Mouse (Mus musculus) cerebellum, adult 8-10 months (tissue): ENCODE measurements around the gene Mrps7.
A peak's percentile ranks its signal among the peaks of the same experiment; 100 is the strongest.

Experiments used
- DNase-seq: peaks from one replicate; pipeline ENCODE4 v3.0.0; 2022

Gene Mrps7

GRCm38 (mm10) chr11:115603476-115604303, at the start of gene Mrps7, which contains the start of gene Gga3:
Gene Mrps7 (plus strand): TSS chr11:115603925.
Gene Gga3 (minus strand): TSS chr11:115604051.
- DNase-seq = peak; percentile 86

GRCm38 (mm10) chr11:115555717-115556116, 48.0 kb upstream of the Mrps7 start:
- no peak for DNase-seq

DNA sequence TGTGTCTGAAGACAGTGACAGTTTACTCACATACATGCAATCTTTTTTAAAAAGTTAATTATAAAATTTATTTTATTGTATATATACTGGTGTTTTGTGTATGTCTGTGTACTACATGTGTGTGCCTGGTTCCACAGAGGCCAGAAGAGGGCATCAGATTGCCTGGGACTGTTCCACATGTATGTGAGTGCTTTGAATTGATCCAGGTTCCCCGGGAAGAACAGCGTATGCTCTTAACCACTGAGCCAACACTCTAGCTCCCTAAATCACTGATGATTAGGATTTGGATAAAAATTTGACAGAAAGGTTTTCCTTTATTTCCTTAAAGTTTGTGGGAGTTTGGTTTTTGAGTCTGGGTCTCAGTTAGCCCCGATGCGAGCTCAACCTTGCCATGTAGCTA, 40.3 kb upstream of the Mrps7 start:
- no peak for DNase-seq

DNA sequence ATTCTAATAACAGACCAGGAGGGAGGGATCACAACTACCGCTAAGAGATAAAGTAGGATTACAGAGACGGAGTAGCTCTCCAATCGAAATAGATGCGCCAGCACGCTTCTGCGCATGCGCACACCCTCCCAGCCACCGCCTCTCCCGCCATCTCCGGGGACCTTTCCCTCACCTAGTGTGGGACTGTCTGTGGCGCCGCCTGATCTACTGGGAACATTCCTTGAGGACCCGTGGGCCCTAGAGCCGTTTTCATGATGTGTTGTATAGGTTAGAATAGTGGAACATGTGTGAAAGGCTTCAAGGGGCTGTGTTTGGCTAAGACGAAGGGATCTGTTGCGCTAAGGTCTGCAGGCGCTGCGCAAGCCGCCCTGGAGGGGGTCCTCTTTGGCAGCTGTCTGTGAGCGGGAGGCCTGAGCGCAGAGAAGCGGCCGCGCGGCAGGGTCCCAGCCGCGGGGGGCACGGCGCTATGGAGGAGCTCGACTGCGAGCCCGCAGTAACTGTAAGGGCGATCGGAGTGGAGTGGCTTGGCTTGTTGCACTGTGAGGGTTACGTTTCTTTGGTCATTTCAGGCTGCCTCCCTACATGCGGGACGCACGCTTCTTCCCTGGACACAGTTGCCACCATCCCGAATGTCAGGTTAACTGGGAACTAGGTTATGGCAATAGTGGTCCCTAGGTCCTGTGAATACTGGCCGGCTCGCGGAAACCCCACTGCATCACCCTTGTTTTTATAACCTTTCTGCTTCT, 39.5 kb upstream of the Mrps7 start, which contains the start of gene Nup85:
Gene Nup85 (plus strand): TSS at position 371 of the 746 bp plus-strand sequence.
- peak; percentile 98 for DNase-seq

DNA sequence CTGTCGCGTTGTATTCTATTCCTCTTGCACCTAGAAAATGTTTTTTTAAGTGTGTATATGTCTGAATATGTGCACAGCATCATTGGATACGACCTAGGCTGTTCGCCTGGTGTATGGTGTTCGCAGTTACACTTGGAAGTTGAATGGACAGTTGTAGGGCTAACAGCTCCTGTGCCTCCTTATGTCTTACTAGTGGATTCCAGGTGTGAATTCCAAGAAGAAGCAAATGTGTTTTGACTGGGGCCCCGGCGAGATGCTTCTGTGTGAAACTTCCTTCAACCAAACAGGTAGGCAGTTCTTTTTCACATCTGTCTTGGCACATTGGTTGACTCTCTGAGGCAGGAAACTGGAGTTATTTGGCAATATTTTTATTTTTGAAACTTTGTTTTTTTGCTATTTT, 38.8 kb upstream of the Mrps7 start:
- DNase-seq = no peak

- DNase-seq = no peak
Measured at GRCm38 (mm10) chr11:115579080-115579479, 24.6 kb upstream of the Mrps7 start.

DNA sequence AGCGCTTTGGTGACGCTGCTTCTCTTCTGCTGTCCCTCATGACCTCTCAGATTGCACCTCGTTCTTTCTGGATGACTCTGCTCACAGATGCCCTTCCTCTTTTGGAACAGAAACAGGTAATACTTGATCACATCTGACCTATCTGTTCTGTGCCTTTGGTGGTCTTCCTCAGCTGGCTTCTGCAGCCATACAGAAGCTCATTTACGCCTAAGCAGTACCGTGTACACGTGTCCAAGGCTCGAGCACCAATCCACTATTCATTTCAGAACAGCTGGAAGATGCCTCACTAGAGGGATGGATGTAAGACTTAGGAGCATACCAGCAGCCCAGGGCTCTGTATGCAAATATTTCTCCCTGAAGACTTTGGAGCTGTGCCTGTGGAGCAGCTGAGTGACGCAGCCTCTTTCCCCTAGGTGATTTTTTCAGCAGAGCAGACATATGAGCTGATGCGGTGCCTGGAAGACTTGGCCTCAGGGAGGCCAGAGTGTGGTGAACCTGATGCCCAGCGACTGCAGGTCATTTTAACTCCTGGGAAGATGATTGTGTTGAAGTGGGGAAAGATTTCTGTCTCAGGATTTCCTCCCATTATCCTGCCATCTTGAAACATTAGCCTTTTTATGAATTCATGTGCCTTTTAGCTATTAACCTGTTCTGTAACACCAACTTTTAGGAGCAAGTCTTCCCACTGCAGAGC, 20.7 kb upstream of the Mrps7 start:
- DNase-seq = no peak

- no peak for DNase-seq
Measured at GRCm38 (mm10) chr11:115584376-115585073, 19.2 kb upstream of the Mrps7 start.

- DNase-seq = no peak
Measured at GRCm38 (mm10) chr11:115585573-115586100, 18.1 kb upstream of the Mrps7 start.

DNA sequence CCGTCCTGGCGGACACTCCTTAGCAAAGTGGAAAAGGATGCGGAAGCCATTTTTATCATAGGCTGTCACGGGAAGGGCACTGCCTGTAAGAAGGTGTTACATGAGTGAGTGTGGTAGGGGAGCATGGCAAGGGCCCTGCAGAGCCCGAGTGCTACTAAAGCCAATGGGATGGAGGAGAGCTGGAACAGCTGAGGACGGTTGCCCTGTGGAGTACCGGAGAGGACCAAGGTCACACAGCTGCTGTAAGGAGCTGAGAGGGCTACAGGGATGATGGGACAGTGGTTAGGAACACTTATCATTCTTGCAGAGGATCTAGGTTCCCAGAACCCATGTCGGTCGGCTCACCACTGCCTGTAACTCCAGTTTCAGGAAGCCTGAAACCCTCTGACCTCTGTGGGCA, 17.3 kb upstream of the Mrps7 start:
- DNase-seq = no peak

- no peak for DNase-seq
Measured at GRCm38 (mm10) chr11:115587984-115588383, 15.7 kb upstream of the Mrps7 start.

DNA sequence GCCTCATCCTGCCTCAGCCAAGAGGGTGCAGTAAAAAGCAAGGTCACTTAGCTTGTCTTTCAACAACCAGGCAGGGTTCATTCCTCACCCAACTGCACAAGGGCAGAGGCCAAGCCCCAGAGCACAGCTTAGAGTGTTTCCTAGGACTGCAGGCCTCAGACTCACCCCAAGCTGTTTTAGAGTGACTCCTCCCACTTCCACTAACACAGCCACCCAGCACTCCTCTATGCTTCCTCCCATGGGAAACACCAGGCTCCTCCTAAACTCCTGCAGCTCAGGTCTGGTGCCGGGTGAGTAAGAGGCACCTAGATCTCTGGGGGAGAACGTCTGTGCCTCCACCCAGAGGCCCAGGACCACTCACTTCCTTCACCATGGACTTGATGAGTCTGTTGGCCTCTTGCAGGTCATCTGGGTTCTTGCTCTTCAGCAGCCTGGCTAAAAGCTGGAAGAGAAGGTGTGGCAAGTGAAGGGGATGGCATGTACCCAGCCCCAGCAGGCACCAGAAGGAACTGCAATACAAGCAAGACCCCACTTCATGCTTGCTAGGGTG, 13.1 kb upstream of the Mrps7 start:
- no peak for DNase-seq

DNA sequence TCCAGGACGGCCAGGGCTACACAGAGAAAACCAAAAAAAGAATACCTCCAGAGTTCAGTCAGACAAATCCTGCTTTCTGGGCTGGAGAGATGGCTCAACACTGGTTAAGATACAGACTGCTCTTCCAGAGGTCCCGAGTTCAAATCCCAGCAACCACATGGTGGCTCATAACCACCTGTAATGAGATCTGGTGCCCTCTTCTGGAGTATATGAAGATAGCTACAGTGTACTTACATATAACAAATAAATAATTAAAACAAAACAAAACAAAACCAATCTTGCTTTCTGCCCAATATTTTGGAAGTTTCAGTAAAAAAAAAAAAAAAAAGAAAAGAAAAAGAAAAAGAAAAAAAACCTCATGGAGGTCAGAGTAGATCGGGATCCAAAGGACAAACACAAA, 8.5 kb upstream of the Mrps7 start:
- no peak for DNase-seq

DNA sequence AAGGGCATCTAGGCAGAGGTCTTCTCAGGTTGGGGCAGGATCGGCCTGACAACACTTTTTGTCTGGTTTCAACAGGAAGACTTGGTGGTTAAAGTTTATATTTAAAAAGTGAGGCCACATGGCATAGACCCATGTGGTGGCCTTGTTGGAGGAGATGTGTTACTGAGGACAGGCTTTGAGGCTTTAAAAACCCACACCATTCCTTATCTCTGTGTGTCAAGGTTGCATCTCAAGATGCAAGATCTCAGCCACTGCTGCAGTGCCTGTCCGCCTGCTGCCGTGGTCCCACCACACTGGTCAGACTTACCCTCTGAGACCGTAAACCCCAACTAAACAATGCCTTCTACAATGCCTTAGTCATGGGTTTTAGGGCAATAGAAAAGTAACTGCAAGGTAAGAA, 5.4 kb upstream of the Mrps7 start:
- no peak for DNase-seq

DNA sequence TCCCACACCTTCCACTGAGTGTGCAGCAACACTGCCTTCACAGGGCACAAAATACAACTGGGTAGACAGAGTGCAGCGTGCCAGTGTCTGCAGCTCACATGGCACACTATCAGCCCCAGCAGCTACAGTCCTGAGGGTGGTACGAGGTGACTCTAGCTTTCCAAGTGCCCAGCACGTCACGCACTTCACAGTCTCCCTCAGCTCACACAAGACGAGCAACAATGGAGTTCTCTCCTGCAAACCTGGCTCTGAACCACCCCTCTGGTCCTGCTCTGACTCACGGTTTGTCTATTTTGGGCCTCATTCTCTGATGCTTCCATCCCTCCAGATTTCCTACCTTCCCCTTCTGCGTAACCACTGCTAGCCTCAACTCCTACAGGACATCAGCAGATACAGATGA, 4.0 kb upstream of the Mrps7 start:
- no peak for DNase-seq

DNA sequence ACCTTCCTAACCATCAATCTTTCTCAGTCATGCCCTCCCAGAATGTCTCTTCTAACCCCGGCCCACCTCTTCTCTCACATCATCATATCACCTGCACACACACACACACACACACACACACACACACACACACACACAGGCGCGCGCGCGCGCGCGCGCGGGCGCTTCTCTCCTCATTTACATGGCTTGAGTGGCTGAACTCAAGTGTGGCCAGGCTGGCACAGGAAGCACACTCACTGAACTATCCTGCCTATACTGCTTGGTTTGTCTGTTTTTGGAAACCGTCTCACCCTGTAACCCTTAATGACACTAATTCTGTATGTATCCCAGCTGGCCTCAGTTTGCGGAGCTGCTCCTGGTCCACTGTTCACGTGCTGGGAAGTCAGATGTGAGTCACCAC, 3.0 kb upstream of the Mrps7 start:
- DNase-seq = no peak

DNA sequence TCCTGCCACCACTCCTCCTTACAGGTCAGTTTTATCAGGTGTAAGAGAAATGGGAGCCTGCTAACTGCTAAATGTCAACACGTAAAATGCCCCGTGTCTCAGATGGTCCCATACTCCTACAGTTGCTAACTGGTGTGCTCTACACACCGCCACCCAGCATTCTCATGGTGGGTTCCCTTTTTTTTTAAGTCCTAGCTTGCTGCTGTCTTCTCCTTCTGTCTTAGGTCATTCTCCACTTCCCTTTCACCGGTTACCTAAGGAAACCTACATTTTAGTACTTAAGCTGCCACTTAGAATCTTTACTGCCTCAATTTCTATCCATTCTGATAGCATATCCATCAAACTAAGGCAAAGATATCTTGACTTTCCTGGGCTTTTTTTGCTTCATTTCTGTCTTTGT, 2.6 kb upstream of the Mrps7 start:
- no peak for DNase-seq

DNA sequence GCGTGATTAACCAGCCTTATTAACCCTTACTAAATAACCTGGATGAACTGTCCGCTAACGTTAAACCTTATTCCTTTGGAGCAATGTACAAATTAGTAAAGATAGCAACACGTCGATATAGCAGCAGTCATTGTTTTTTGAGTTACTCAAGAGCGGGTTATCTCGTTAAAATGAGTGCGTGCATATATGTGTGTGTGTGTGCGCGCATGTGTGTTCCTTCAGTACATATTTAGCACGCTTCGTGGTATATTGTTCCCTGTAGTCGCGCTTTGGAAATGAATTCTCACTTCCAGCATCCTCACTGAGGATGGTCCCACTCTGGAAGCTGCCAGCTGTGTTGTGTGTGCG, 623 bp upstream of the Mrps7 start:
- DNase-seq = no peak

DNA sequence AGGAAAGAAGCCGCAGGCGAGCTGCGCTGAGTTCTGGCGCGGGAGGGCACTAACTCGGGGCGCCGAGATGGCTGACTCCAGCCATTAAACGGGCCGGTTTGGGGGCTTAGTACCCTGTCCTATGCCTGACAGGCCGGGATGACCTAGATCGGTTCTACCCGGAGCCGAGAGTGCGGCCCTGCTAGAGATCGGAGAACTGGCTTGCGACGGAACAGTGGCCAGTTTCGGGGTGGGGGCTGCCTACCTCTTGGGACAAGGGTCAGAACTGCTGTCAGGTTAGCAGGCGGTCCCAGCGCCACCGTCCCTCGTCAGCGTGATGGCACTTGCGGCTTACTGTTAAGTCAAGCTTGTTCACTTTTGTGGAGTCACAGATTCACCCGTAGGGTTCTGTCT, 575 bp downstream of the Mrps7 start:
- no peak for DNase-seq

DNA sequence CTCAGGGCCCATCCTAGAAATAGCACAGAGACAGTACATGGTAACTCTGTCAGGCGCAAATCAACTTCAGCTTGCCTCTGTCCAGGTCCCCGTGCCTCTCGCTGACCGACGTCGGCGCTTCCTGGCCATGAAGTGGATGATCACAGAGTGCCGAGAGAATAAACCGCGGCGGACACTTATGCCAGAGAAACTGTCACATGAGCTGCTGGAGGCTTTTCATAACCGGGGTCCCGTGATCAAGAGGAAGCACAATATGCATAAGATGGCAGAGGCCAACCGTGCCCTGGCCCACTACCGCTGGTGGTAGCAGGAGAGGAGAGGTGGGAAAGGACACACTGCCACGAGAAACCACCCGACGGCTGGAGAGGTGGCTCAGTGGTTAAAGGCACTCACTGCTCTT, 3.0 kb downstream of the Mrps7 start:
- no peak for DNase-seq

DNA sequence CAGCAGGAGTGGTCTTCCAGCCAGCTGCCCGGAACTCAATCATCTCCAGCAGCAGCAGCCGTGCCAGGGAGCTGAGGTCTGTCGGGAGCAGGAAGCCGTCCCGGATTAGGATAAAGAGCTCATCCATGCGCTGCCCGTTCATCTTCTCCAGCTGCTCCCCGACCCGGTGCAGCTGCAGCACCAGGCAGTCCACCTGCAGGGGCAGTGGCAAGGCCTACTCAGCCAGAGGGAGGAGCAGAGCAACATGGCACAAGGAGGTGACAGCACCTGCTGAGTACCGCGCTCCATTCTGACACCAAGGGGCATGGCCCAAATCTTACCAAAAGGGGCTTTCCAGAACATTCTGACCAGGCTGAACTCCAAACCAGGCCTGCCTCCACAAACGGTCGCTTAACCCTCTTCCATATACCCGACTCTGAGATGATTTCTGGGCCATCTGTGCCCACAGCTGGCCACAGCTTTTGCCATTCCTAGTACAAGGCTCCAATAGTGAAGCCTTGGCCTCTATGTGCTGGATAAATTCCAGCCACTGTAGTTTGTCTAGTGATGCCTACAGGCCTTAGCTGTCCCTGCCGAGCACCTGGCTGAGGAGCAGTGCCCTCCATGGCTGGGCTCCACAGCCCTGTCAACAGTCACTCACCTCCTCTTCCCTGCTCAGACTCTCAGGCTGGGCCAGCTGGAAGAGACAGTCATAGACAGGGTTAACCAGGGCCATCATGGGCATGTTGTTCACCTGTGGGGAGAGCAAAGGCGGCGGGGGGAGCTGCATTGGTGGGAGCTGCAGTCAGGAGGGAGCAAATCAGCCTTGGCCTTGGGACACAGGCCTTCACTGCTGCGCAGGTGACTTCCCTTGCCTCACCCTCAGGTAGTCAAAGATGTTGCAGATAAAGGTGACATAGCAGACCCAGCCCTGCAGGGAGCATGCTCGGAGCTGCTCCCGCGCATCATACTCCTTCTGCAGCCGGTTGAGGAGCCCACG, 5.0 kb downstream of the Mrps7 start:
- DNase-seq = no peak
